Mouse (Mus musculus) liver, adult 2 months (tissue): ENCODE results near the gene Pgap2. TPM values are rescaled to one million over a fixed set of nuclear protein-coding genes. Genes with fewer than 3 reads are reported as not detected.

Source experiments
- DNase-seq: peaks from one replicate; pipeline ENCODE4 v3.0.0-alpha.2; 2011; ENCODE audit warnings: low read depth, low spot score; ENCODE audit errors: extremely low read depth
- H3K27ac ChIP-seq: fragments of 200-500 bp; replicated peaks from 2 replicates; pipeline ENCODE4 v1.5.1; 2012; ENCODE audit warnings: low read depth, mild to moderate bottlenecking, control low read depth, inconsistent platforms, low read length; ENCODE audit not compliant: insufficient read depth
- H3K27me3 ChIP-seq: fragments of 200-500 bp; 2 replicates; pipeline ENCODE4 v1.6.1; 2012; ENCODE audit warnings: mild to moderate bottlenecking, moderate library complexity, low read length, inconsistent platforms; ENCODE audit not compliant: control insufficient read depth, insufficient read depth
- H3K36me3 ChIP-seq: fragments of 200-500 bp; 2 replicates; pipeline ENCODE4 v1.6.1; 2012; ENCODE audit warnings: low read length, inconsistent platforms; ENCODE audit not compliant: control insufficient read depth, insufficient read depth
- H3K4me1 ChIP-seq: fragments of 200-500 bp; 2 replicates; pipeline ENCODE4 v1.6.1; 2011; ENCODE audit warnings: low read length; ENCODE audit not compliant: control insufficient read depth, insufficient read depth
- H3K4me3 ChIP-seq: fragments of 200-500 bp; 2 replicates; pipeline ENCODE4 v1.5.1; 2011; ENCODE audit warnings: low read depth, mild to moderate bottlenecking, control low read depth, low read length, moderate library complexity; ENCODE audit not compliant: insufficient read depth
- H3K79me2 ChIP-seq: fragments of 200-500 bp; 2 replicates; pipeline ENCODE4 v1.6.1; 2012; ENCODE audit warnings: inconsistent platforms, mild to moderate bottlenecking, low read length, moderate library complexity; ENCODE audit not compliant: control insufficient read depth, insufficient read depth
- H3K9ac ChIP-seq: fragments of 200-500 bp; 2 replicates; pipeline ENCODE4 v1.6.1; 2012; ENCODE audit warnings: low read depth, mild to moderate bottlenecking, control low read depth, inconsistent platforms, low read length
- CTCF ChIP-seq: fragments of 200-500 bp; IDR thresholded peaks from 2 replicates; pipeline ENCODE4 v1.5.1; 2011; ENCODE audit warnings: low read depth, low read length, control low read depth
- POLR2A ChIP-seq: fragments of 200-500 bp; IDR thresholded peaks from 2 replicates; pipeline ENCODE4 v1.6.1; 2011; ENCODE audit warnings: low read length, control low read depth; ENCODE audit not compliant: insufficient read depth; ENCODE audit errors: extremely low read depth
- WGBS: fragments of 180-500 bp; shearing (Covaris S2); methylation state at CpG from one replicate; pipeline ENCODE4 v1.1.7; 2018; 5-methylcytosine and 5-hydroxymethylcytosine counted together
- polyA plus RNA-seq: library from polyadenylated mRNA; depleted of rRNA; stranded (reverse); fragments of >200 nt; gene quantifications from 2 replicates; pipeline ENCODE4 v1.2.3, GENCODE M21; 2012; rRNA removed
- total RNA-seq: library from RNA; depleted of rRNA; stranded (reverse); fragments of >200 nt; gene quantifications from 2 replicates; pipeline ENCODE4 v1.2.3, GENCODE M21; 2014; rRNA removed

The Pgap2 gene
- total and polyA plus RNA-seq, 2 experiments, result 27.8 to 89.6 TPM

DNA sequence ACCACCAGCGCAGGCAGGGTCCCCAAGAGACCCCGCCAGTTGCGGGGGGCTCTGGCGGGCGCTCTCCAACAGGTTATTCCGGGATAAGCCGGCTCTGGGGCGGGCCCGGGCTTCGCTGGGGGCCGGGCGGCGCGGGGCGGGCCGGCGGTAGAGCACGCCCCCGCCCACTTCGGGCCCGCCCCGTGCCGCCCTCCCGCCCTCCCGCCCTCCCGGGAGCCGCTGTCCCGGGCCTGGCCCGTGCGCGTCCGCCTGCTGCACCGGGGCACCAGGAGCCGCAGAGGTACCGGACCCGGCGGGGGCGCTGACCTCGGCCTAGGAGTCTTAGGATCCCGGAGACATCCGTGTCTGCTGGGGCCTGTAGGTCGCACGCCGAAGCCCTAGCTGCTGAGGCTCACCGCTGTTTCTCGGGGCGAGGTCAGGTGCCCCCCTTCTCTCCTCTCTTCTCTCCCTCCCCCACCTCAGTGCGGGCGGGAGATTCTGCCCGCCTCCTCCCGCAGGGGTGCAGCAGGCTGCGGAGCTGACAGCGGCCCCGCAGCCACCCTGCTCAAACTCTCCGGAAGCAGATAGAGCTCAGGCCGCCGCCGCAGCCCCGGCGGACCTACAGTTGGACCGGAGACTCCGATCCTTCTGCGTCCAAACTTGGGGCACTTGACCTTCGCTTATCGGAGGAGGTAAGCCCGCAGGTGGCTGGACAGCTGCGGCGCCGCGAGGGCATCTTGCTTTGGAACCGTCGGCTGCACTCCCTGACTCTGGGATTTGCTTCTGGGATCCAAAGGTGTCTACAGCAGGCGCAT, 57.8 kb downstream of the Pgap2 start, which contains the start of gene Stim1:
TSS of gene Stim1 (plus strand) at position 206 of the 794 bp plus-strand sequence.
- WGBS, result under 1% methylated on average over 62 of the region's 73 CpGs
- Histone ChIP-seq H3K9ac (peak within 1 kb of the TSS; percentile 85), H3K79me2 (peaks cover 13% of the 10 kb centered on the region; the same call in 1 of the 2 replicates), H3K4me3 (peak within 1 kb of the TSS; percentile 94), H3K27ac (peak within 1 kb of the TSS; percentile 82), H3K36me3 (no peaks in the 10 kb centered on the region), H3K27me3 (no peaks in the 10 kb centered on the region), H3K4me1 (peaks cover 14% of the 10 kb centered on the region)
- peak; percentile 53 for DNase-seq
- TF ChIP-seq CTCF (no peak), POLR2A (peak; percentile 66; the same call in 1 of the 2 replicates)

DNA sequence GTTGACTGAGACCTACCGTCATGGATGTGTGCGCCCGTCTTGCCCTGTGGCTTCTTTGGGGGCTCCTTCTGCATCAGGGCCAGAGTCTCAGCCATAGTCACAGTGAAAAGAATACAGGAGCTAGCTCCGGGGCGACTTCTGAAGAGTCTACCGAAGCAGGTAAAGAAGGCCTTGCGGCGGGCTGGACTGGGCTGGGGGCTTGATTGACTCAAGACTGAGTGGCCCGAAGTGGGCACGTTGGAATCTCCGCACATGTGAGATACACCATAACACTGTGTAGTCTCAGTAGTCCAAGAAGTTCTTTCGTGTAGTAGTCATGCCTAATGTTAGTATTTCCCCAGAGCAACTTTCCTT, 58.4 kb downstream of the Pgap2 start:
- Histone ChIP-seq H3K27ac (peak overlapping the region; percentile 82), H3K36me3 (no peaks in the 10 kb centered on the region), H3K79me2 (peaks cover 13% of the 10 kb centered on the region; the same call in 1 of the 2 replicates), H3K4me1 (peaks cover 14% of the 10 kb centered on the region), H3K4me3 (peak overlapping the region; percentile 89), H3K9ac (peak overlapping the region; percentile 85), H3K27me3 (no peaks in the 10 kb centered on the region)
- no peak for TF ChIP-seq POLR2A
- TF ChIP-seq CTCF, result no peak
- WGBS, result 11% methylated on average over 12 of the region's 12 CpGs
- DNase-seq, result no peak

DNA sequence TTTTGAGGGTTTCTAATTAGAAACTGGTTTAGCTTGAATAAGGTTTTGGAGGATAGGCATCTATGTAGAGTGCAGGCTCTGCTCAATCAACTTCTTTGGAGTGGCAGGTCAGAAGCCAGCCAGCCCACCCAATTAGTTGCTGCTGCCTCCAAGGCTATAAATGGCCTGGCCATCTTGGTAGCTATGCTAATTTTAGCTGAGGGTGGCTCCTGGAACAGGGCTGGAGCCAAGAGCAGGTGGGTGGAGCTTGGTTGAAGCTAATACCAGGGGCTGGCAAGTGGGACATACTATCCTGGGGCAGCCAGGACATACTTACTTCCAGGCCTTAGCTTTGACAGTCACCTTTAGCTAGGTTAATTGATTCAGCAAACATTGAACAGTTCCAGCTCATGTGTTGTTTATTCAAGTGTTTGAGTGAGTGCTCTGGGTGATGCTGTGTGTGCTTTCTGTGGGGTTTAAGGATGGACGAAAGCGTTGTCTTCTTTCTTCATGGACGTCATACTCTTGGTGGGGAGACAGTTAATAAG, 62.5 kb downstream of the Pgap2 start:
- TF ChIP-seq POLR2A (no peak), CTCF (no peak)

DNA sequence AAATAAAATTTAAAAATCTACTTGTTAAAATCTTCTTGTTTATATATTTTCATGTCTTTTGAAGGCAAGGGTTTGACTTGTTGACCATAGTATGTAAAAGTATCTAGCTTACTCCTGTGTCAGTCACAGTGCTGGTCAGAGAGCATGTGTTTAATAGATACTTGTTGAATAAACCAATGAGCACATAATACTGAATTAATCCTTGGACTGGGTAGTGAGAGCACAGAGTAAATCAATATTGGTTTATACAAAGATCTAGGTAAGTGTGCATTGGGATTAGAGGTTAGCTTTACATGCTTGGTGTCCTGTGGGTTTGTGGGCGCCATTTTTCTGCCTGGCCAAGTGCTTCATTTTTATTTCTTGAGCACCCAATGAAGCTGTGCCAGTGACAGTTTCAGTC, 71.4 kb downstream of the Pgap2 start:
- peak; percentile 83 for DNase-seq
- peaks cover 17% of the 10 kb centered on the region for H3K4me1 ChIP-seq
- no peak overlapping the region for H3K27ac ChIP-seq
- TF ChIP-seq POLR2A (no peak), CTCF (no peak)
- no peak overlapping the region for H3K4me3 ChIP-seq
- no peaks in the 10 kb centered on the region for H3K36me3 ChIP-seq
- 80% methylated on average over 1 of the region's 1 CpGs for WGBS
- peaks cover 22% of the 10 kb centered on the region; the same call in 1 of the 2 replicates for H3K79me2 ChIP-seq
- no peak overlapping the region for H3K9ac ChIP-seq
- no peaks in the 10 kb centered on the region for H3K27me3 ChIP-seq

More for the DNA sequence above, 62.5 kb downstream of the Pgap2 start:
- Histone ChIP-seq H3K27me3 (no peaks in the 10 kb centered on the region), H3K36me3 (no peaks in the 10 kb centered on the region), H3K4me1 (peaks cover 14% of the 10 kb centered on the region), H3K27ac (peak overlapping the region; percentile 12; the same call in 1 of the 2 replicates), H3K9ac (no peak overlapping the region), H3K4me3 (no peak overlapping the region), H3K79me2 (peaks cover 16% of the 10 kb centered on the region; the same call in 1 of the 2 replicates)
- WGBS, result 18% methylated on average over 3 of the region's 3 CpGs
- peak; percentile 96 for DNase-seq

DNA sequence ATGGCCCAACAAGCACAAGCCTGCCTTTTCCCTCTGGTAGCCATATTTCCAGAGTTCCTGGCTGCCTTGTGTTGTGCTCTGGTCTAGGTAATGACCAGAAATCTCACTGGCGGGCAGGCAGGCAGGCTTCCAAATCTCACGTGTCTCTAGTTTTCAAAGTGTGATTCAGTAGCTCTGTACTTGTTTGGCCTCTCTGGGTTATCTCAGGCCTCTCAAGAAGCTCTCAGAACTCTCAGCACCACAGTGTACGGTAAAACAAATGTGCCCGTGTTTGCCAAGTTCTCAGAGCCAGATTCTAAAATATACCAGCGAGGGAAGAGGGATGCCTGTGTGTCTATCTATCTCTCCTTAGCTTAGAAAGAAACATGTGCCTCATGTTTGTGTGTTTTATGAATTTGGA, 72.3 kb downstream of the Pgap2 start:
- DNase-seq, result peak; percentile 31
- Histone ChIP-seq H3K27me3 (no peaks in the 10 kb centered on the region), H3K4me1 (peaks cover 17% of the 10 kb centered on the region), H3K9ac (no peak overlapping the region), H3K36me3 (no peaks in the 10 kb centered on the region), H3K27ac (no peak overlapping the region), H3K4me3 (no peak overlapping the region), H3K79me2 (peaks cover 23% of the 10 kb centered on the region; the same call in 1 of the 2 replicates)
- 17% methylated on average over 5 of the region's 5 CpGs for WGBS
- TF ChIP-seq POLR2A, result no peak
- TF ChIP-seq CTCF, result no peak

Other genes with a start within 250 kb of the Pgap2 start
- gene Il18bp, start 191.5 kb upstream of the Pgap2 start, total RNA-seq, result 15.7 TPM in 2 replicates
- gene Il18bp, start 191.5 kb upstream of the Pgap2 start, polyA plus RNA-seq, result 14.2 and 26.4 TPM in 2 replicates
- 16.2 and 17.1 TPM in 2 replicates for gene Rnf121, start 144.7 kb upstream of the Pgap2 start, total RNA-seq
- gene Rnf121, start 144.7 kb upstream of the Pgap2 start, polyA plus RNA-seq, result 18.3 and 21.1 TPM in 2 replicates
- gene Xndc1, start 144.7 kb upstream of the Pgap2 start, total RNA-seq, result 4.8 and 4.9 TPM in 2 replicates
- 3.2 and 5.9 TPM in 2 replicates for gene Xndc1, start 144.7 kb upstream of the Pgap2 start, polyA plus RNA-seq
- 0.18 and 0.74 TPM in 2 replicates for gene Xntrpc, start 144.5 kb upstream of the Pgap2 start, total RNA-seq
- 0.75 and 0.83 TPM in 2 replicates for gene Xntrpc, start 144.5 kb upstream of the Pgap2 start, polyA plus RNA-seq
- gene Trpc2, start 127.1 kb upstream of the Pgap2 start, total RNA-seq, result 0.09 TPM in 1 of 2 replicates, not detected in the other
- 0.04 TPM in 1 of 2 replicates, not detected in the other for gene Trpc2, start 127.1 kb upstream of the Pgap2 start, polyA plus RNA-seq
- 0.28 TPM in 1 of 2 replicates, not detected in the other for gene Art1, start 108.5 kb upstream of the Pgap2 start, total RNA-seq
- not detected in 2 replicates for gene Art1, start 108.5 kb upstream of the Pgap2 start, polyA plus RNA-seq
- gene Art5, start 100.7 kb upstream of the Pgap2 start, total RNA-seq, result not detected in 2 replicates
- not detected in 2 replicates for gene Art5, start 100.7 kb upstream of the Pgap2 start, polyA plus RNA-seq
- gene Chrna10, start 93.4 kb upstream of the Pgap2 start, total RNA-seq, result not detected in 2 replicates
- gene Chrna10, start 93.4 kb upstream of the Pgap2 start, polyA plus RNA-seq, result 0.04 TPM in 1 of 2 replicates, not detected in the other
- gene Nup98, start within 50 bp of the Pgap2 start, total RNA-seq, result 14.0 and 16.1 TPM in 2 replicates
- gene Nup98, start within 50 bp of the Pgap2 start, polyA plus RNA-seq, result 5.2 and 6.7 TPM in 2 replicates
- gene Rhog, start 45.8 kb downstream of the Pgap2 start, total RNA-seq, result 3.9 and 6.6 TPM in 2 replicates
- gene Rhog, start 45.8 kb downstream of the Pgap2 start, polyA plus RNA-seq, result 22.4 and 26.3 TPM in 2 replicates
- 15.7 and 21.6 TPM in 2 replicates for gene Stim1, start 57.6 kb downstream of the Pgap2 start, total RNA-seq
- 25.4 and 28.0 TPM in 2 replicates for gene Stim1, start 57.6 kb downstream of the Pgap2 start, polyA plus RNA-seq
- 7.9 and 10.4 TPM in 2 replicates for gene Rrm1, start 231.5 kb downstream of the Pgap2 start, total RNA-seq
- gene Rrm1, start 231.5 kb downstream of the Pgap2 start, polyA plus RNA-seq, result 2.2 and 2.3 TPM in 2 replicates